Mouse (Mus musculus): ENCODE measurements around the gene Vtcn1.

- TF ChIP-seq CTCF (IDR thresholded peaks at IDR 0.05; ENCODE audit: control insufficient read depth, insufficient read depth, insufficient replicate concordance, low read depth, low read length) (no peak), POLR2A (IDR thresholded peaks at IDR 0.05; ENCODE audit: control insufficient read depth, low read depth, low read length) (no peak)
Measured at GRCm38 (mm10) chr3:100877057-100877456, 51.8 kb downstream of the Vtcn1 start.
